Comparison of ENCODE assay signal across 9 mouse cellular contexts in genomic region chr17:15371967-15372835, GRCm38 (mm10). TPM values are rescaled to one million over a fixed set of nuclear protein-coding genes. Genes with fewer than 3 reads are reported as not detected.
A peak's percentile ranks its signal among the peaks of the same experiment; 100 is the strongest.
DNase-seq lines count a peak whose midpoint lies in the region; ATAC-seq and TF ChIP-seq lines count a peak whose summit lies in the region.
"Had no signal": no experiment of that assay in that cellular context is flagged by ENCODE, and none has a peak within 500 bp of the region (broad histone marks: within the 10 kb centered on the region; RNA-seq: fewer than 3 reads in every experiment).

No protein-coding gene starts in this region.

- no peak overlapping the region for H3K4me3 ChIP-seq in C2C12 (ENCODE audit: insufficient read depth, poor library complexity, severe bottlenecking)
- peak overlapping the region; percentile 54 for H3K4me3 ChIP-seq in intestine, embryonic 14.5 days (ENCODE audit: low read depth, low read length)

- no peaks in the 10 kb centered on the region for H3K36me3 ChIP-seq in C2C12 (ENCODE audit: control insufficient read depth, insufficient read depth)
- H3K36me3 ChIP-seq in intestine, embryonic 14.5 days (ENCODE audit: control insufficient read depth, insufficient read depth, low read length) = peaks cover 21% of the 10 kb centered on the region

- 48% methylated on average over 17 of the region's 17 CpGs for WGBS in intestine, embryonic 14.5 days

- H3K4me1 ChIP-seq in intestine, embryonic 14.5 days (replicated peaks; ENCODE audit: control insufficient read depth, insufficient read depth, low read length) = peaks cover 21% of the 10 kb centered on the region

- no peaks in the 10 kb centered on the region for H3K79me3 ChIP-seq in C2C12 (ENCODE audit: low read depth)

- H3ac ChIP-seq in C2C12 (ENCODE audit: control insufficient read depth, insufficient read length, low read depth) = no peak overlapping the region

- H3K4me2 ChIP-seq in intestine, embryonic 14.5 days (ENCODE audit: low read length) = peak overlapping the region; percentile 99

- 0 out of 2 replicates have a peak overlapping the region, but pooled peaks have one; percentile 20 for H3K9ac ChIP-seq in intestine, embryonic 14.5 days (ENCODE audit: low read length)

- peaks cover 5% of the 10 kb centered on the region for H3K27me3 ChIP-seq in C2C12 (ENCODE audit: control insufficient read depth, insufficient read depth, insufficient read length)
- H3K27me3 ChIP-seq in intestine, embryonic 14.5 days (replicated peaks; ENCODE audit: control insufficient read depth, insufficient read depth, low read length) = peaks cover 29% of the 10 kb centered on the region

- ATAC-seq in intestine, embryonic 14.5 days (replicated peaks; ENCODE audit: low FRiP score, low TSS enrichment, low read depth) = peak; percentile 28
- no peak for ATAC-seq in megakaryocyte progenitor cell, adult 5-6 weeks (replicated peaks; ENCODE audit: poor library complexity)

- DNase-seq in embryo, embryonic 11 days = peak; percentile 70
- no peak for DNase-seq in intestine, embryonic 14.5 days (ENCODE audit: low spot score)
- peak; percentile 67 for DNase-seq in mesoderm, embryonic 11.5 days (ENCODE audit: low read depth, low spot score)
- DNase-seq in urinary bladder, postnatal 14 days (ENCODE audit: low spot score) = no peak
- no peak for DNase-seq in right cerebral cortex, postnatal 4 days
- no peak for DNase-seq in thymus, postnatal 10 days (ENCODE audit: low spot score in 2 of 2)
- DNase-seq: gastrocnemius, postnatal 36 days had no signal

- TF ChIP-seq CTCF in C2C12 (IDR thresholded peaks at IDR 0.05; ENCODE audit: control insufficient read depth, insufficient read depth, insufficient read length) = no peak

- no peaks in the 10 kb centered on the region for H3K79me2 ChIP-seq in C2C12 (ENCODE audit: control insufficient read depth, insufficient read depth)

- no peaks in the 10 kb centered on the region for H3K9me3 ChIP-seq in intestine, embryonic 14.5 days (ENCODE audit: control insufficient read depth, low read length)

- no peak overlapping the region for H3K27ac ChIP-seq in intestine, embryonic 14.5 days (ENCODE audit: low read depth)

TF ChIP-seq in C2C12, 6 proteins besides CTCF, POLR2A, EP300 and RAD21:
- TF ChIP-seq MYOD1 (IDR thresholded peaks at IDR 0.05; ENCODE audit: control insufficient read depth, insufficient read length, low read depth) = peak; percentile 75
- TF ChIP-seq CEBPB (IDR thresholded peaks at IDR 0.05; ENCODE audit: low read depth) = no peak

RNA-seq across cellular contexts. Expression of gene Dll1, which starts 4.5 kb away (rescaled TPM):
- 2.2 TPM for polyA plus RNA-seq in C2C12 (2012; fragmentation: generic; extraction: Trizol)
- 20.0 and 24.1 TPM in 2 replicates for polyA plus RNA-seq in intestine, embryonic 14.5 days (2014; fragmentation: Nextera tagmentation; extraction: Ambion mirVana)
- not detected in 2 replicates for total RNA-seq in megakaryocyte progenitor cell, adult 5-6 weeks (2015)
- total RNA-seq in megakaryocyte progenitor cell, adult 5-6 weeks (2017) = 0.24 TPM in 1 of 2 replicates, not detected in the other

RNA-seq across cellular contexts. Expression of gene Fam120b, which starts 23.8 kb away (rescaled TPM):
- polyA plus RNA-seq in C2C12 (2012; fragmentation: generic; extraction: Trizol) = 7.4 TPM
- 29.6 and 31.1 TPM in 2 replicates for polyA plus RNA-seq in intestine, embryonic 14.5 days (2014; fragmentation: Nextera tagmentation; extraction: Ambion mirVana)
- 9.7 and 13.1 TPM in 2 replicates for total RNA-seq in megakaryocyte progenitor cell, adult 5-6 weeks (2015)
- total RNA-seq in megakaryocyte progenitor cell, adult 5-6 weeks (2017) = 12.2 and 13.4 TPM in 2 replicates

Comparison
In these comparisons a context has a peak if more than half of its experiments do, and no peak if none do; other contexts are left out.
1. DNase-seq: peak in embryo, embryonic 11 days (single experiment) and mesoderm, embryonic 11.5 days (single experiment); none in intestine, embryonic 14.5 days (single experiment), urinary bladder, postnatal 14 days (single experiment), right cerebral cortex, postnatal 4 days (single experiment) and thymus, postnatal 10 days (0 of 2).